Mouse (Mus musculus) midbrain, embryonic 13.5 days (tissue): ENCODE results near the gene Cobl. TPM values are rescaled to one million over a fixed set of nuclear protein-coding genes. Genes with fewer than 3 reads are reported as not detected.

Experiments used
- ATAC-seq: fragments of 200-750 bp; cut with Nextera tagmentation; 2 replicates; pipeline ENCODE4 v1.8.0; 2017; ENCODE audit warnings: mild to moderate bottlenecking, moderate TSS enrichment, moderate library complexity
- H3K27ac ChIP-seq: fragments of 300-500 bp; sonication (generic); 2 replicates; pipeline ENCODE4 v1.5.1; 2015; ENCODE audit warnings: inconsistent platforms, mild to moderate bottlenecking, moderate library complexity
- H3K27me3 ChIP-seq: fragments of 300-500 bp; sonication (generic); 2 replicates; pipeline ENCODE4 v1.6.1; 2015; ENCODE audit warnings: mild to moderate bottlenecking, inconsistent platforms
- H3K36me3 ChIP-seq: fragments of 300-500 bp; sonication (generic); 2 replicates; pipeline ENCODE4 v1.6.1; 2015; ENCODE audit warnings: mild to moderate bottlenecking, inconsistent platforms
- H3K4me1 ChIP-seq: fragments of 300-500 bp; sonication (generic); replicated peaks from 2 replicates; pipeline ENCODE4 v1.6.1; 2015; ENCODE audit warnings: inconsistent platforms
- H3K4me2 ChIP-seq: fragments of 300-500 bp; sonication (generic); replicated peaks from 2 replicates; pipeline ENCODE4 v1.6.1; 2015; ENCODE audit warnings: moderate library complexity, mild to moderate bottlenecking, inconsistent platforms
- H3K4me3 ChIP-seq: fragments of 300-500 bp; sonication (generic); replicated peaks from 2 replicates; pipeline ENCODE4 v1.5.1; 2015; ENCODE audit warnings: mild to moderate bottlenecking, inconsistent platforms
- H3K9ac ChIP-seq: fragments of 300-500 bp; sonication (generic); replicated peaks from 2 replicates; pipeline ENCODE4 v1.6.1; 2015; ENCODE audit warnings: mild to moderate bottlenecking, inconsistent platforms
- H3K9me3 ChIP-seq: fragments of 300-500 bp; sonication (generic); 2 replicates; pipeline ENCODE4 v1.6.1; 2016; ENCODE audit warnings: mild to moderate bottlenecking, inconsistent platforms
- WGBS: fragments of 180-500 bp; shearing (Covaris S2); methylation state at CpG from one replicate; pipeline ENCODE4 v1.1.7; 2015; 5-methylcytosine and 5-hydroxymethylcytosine counted together
- polyA plus RNA-seq: library from polyadenylated mRNA; unstranded; fragments of >200 nt; fragmentation: Nextera tagmentation; extraction: Ambion mirVana; gene quantifications from 2 replicates; pipeline ENCODE4 v1.2.1, GENCODE M21; 2015

The Cobl gene
- polyA plus RNA-seq, 1 experiment from 2014 or later: 6.8 TPM

DNA sequence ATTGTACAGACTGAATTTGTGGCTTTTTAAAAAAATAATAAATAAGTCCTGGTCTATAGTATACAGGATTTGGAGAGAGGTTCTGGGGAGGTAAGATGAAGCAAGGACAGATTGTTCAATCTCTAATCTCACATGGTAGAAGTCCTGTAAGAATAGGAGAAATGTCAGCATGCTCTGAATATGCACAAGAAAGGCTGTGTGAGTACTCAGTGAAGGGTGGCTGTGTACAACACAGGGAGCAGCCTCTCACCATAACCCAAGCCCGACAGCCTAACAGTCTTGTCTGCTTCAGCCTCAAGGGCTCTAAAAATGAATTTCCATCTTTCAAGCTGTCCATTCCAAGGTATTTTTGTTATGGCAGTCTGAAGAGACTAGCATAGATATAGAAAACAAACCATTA lies 3.1 kb upstream of the Cobl start:
- WGBS: 88% methylated on average over 1 of the region's 1 CpGs
- Histone ChIP-seq H3K36me3 (no peaks in the 10 kb centered on the region), H3K27ac (no peak overlapping the region), H3K9ac (no peak overlapping the region), H3K4me3 (no peak overlapping the region), H3K9me3 (no peaks in the 10 kb centered on the region), H3K27me3 (peaks cover 27% of the 10 kb centered on the region), H3K4me2 (no peak overlapping the region), H3K4me1 (peaks cover 9% of the 10 kb centered on the region)
- ATAC-seq: no peak

DNA sequence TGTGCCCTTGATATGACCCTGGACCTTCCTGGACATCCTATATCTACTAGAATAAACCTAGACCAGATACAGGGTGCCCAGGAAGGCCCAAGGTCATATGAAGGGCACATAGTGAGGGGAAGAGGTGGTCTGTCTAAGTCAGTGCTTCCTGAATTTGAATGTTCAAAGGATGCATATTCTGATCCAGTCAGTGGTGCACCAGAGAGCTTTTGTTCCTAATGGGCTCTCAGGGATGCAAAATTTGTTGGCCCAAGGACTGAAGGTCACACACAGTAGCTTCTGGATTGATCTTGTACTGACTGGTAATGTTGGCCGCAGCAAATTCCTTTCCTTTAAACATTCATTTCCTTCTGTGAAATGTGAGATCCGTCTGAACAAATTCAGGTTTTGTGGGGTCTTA lies 2.5 kb upstream of the Cobl start:
- no peak overlapping the region for H3K4me3 ChIP-seq
- no peak overlapping the region for H3K4me2 ChIP-seq
- H3K9me3 ChIP-seq: no peaks in the 10 kb centered on the region
- H3K36me3 ChIP-seq: no peaks in the 10 kb centered on the region
- H3K9ac ChIP-seq: no peak overlapping the region
- H3K27me3 ChIP-seq: peaks cover 27% of the 10 kb centered on the region
- 90% methylated on average over 2 of the region's 2 CpGs for whole genome bisulfite sequencing
- no peak for ATAC-seq
- H3K4me1 ChIP-seq: peaks cover 9% of the 10 kb centered on the region
- no peak overlapping the region for H3K27ac ChIP-seq

- H3K9me3 ChIP-seq: no peaks in the 10 kb centered on the region
- peaks cover 9% of the 10 kb centered on the region for H3K4me1 ChIP-seq
- no peak for ATAC-seq
- peaks cover 27% of the 10 kb centered on the region for H3K27me3 ChIP-seq
- H3K4me2 ChIP-seq: no peak overlapping the region
- no peak overlapping the region for H3K27ac ChIP-seq
- WGBS: 93% methylated on average over 1 of the region's 1 CpGs
- H3K36me3 ChIP-seq: no peaks in the 10 kb centered on the region
- H3K4me3 ChIP-seq: no peak overlapping the region
- H3K9ac ChIP-seq: no peak overlapping the region
These were observed 1.8 kb upstream of the Cobl start for GRCm38 (mm10) chr11:12466606-12467005.

DNA sequence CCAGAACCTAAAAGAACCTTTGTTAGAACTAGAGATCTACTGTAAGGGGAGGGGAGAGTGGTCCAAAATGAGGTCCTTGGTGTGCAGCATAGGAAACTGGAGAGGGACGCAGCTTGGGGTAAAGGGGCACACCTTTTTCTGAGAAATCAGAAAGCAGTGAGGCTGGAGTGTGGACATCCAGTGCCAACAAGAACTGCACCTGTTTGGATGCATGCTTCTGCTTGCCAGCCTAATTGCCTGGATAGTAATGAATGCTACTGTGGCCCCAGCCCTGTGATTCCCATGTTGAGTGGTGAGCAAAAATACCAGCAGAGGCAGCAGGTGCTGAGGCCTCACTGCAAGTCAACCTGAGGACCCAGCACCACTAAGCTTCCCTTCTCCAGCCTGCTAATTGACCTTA lies 469 bp upstream of the Cobl start:
- Histone ChIP-seq H3K27ac (no peak overlapping the region), H3K4me3 (peak overlapping the region; percentile 69), H3K9me3 (no peaks in the 10 kb centered on the region), H3K4me2 (peak overlapping the region; percentile 94), H3K36me3 (no peaks in the 10 kb centered on the region), H3K27me3 (peaks cover 27% of the 10 kb centered on the region), H3K4me1 (peaks cover 9% of the 10 kb centered on the region), H3K9ac (peak overlapping the region; percentile 78; the same call in 1 of the 2 replicates)
- WGBS: 37% methylated on average over 1 of the region's 1 CpGs
- ATAC-seq: peak; percentile 25; the same call in 1 of the 2 replicates

- Histone ChIP-seq H3K36me3 (no peaks in the 10 kb centered on the region), H3K4me3 (peak overlapping the region; percentile 69), H3K27me3 (peaks cover 27% of the 10 kb centered on the region), H3K9ac (peak overlapping the region; percentile 78), H3K9me3 (no peaks in the 10 kb centered on the region), H3K27ac (no peak overlapping the region), H3K4me1 (peaks cover 9% of the 10 kb centered on the region), H3K4me2 (peak overlapping the region; percentile 94)
- 60% methylated on average over 13 of the region's 13 CpGs for WGBS
- no peak for ATAC-seq
These were observed 1.1 kb downstream of the Cobl start for GRCm38 (mm10) chr11:12463615-12464170.

DNA sequence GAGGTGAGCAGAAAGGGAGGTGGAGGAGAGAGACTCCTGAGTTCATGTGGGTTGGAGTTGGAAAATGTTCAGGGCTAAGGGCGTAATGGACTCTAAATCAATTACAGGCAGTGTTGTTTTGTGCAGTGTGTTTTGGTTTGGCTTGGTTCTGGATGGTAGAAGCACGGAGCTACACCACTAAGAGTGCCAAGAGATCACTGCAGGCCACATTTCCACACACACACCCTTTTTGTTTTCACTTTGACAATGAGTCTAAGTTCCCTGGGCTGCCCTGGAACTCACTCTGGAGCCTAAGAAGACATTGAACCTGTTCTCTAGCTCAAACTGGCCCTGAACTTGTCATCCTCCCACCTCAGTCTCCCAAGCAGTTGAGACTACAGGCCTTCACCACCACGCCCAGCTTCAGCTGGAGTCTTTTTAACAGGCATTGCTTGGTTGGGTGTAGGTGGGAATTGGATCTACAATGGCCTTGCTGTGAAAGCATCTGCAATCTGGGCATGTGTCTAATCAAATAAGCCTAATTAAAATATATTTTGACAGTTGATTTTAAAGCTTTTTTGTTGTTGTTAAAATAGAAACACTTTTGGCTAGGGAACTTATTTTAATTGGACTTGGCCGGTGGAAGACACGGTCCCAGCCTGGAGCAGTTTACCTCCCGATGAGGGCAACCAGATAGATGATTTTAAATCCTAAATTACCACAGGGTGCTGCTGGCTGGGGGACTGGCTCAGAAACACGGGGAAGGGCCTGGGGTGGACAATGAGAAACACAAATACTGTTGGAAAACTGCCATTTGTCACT lies 4.8 kb downstream of the Cobl start:
- H3K36me3 ChIP-seq: no peaks in the 10 kb centered on the region
- WGBS: 77% methylated on average over 7 of the region's 7 CpGs
- no peak overlapping the region for H3K27ac ChIP-seq
- no peak overlapping the region for H3K4me2 ChIP-seq
- peaks cover 8% of the 10 kb centered on the region for H3K27me3 ChIP-seq
- ATAC-seq: no peak
- peaks cover 9% of the 10 kb centered on the region for H3K4me1 ChIP-seq
- H3K4me3 ChIP-seq: no peak overlapping the region
- no peaks in the 10 kb centered on the region for H3K9me3 ChIP-seq
- H3K9ac ChIP-seq: no peak overlapping the region

DNA sequence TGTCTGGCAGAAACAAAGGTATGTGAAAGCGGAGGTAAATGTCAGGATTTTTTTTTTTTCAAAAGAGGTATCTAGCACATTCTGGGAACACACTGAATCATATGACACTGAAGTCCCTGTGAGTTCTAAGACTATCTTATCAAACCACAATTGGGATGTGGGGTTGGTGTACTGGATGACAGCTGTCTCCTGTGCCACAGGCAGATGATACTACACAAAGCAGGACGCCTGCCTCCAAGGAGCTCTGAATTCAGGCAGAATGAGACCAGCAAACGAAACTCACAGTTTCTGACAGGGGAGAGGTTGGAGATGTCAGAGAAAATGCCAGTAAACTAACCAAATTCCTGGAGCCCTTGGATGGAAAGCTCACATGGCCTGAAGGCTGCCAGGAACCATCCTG lies 5.9 kb downstream of the Cobl start:
- Histone ChIP-seq H3K4me1 (peaks cover 3% of the 10 kb centered on the region), H3K27me3 (peaks cover 4% of the 10 kb centered on the region), H3K9ac (no peak overlapping the region), H3K27ac (no peak overlapping the region), H3K36me3 (no peaks in the 10 kb centered on the region), H3K9me3 (no peaks in the 10 kb centered on the region), H3K4me2 (no peak overlapping the region), H3K4me3 (no peak overlapping the region)
- WGBS: 78% methylated on average over 3 of the region's 3 CpGs
- no peak for ATAC-seq

DNA sequence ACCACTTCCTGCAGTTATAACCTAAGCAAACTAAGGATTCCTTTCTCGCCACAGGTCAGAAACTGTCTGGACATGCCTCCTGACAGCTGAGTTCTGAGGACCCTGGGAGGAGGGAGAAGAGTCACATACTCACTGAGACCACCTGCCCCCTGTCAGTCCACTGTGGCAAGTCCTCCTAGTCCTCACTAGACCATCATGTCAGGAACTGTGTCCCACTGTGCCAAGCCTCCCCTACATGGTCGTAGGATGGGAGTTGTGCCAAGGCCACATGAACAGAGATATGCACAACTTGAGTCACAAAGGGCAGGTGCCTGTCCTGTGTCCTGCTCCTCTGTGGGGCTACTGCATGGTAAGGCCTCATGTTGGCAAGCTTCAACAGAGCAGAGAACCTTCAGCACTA lies 6.4 kb downstream of the Cobl start:
- ATAC-seq: no peak
- H3K4me1 ChIP-seq: no peaks in the 10 kb centered on the region
- no peak overlapping the region for H3K27ac ChIP-seq
- no peaks in the 10 kb centered on the region for H3K36me3 ChIP-seq
- no peak overlapping the region for H3K9ac ChIP-seq
- H3K4me2 ChIP-seq: no peak overlapping the region
- no peaks in the 10 kb centered on the region for H3K9me3 ChIP-seq
- 91% methylated on average over 2 of the region's 2 CpGs for WGBS
- H3K27me3 ChIP-seq: no peaks in the 10 kb centered on the region
- no peak overlapping the region for H3K4me3 ChIP-seq

DNA sequence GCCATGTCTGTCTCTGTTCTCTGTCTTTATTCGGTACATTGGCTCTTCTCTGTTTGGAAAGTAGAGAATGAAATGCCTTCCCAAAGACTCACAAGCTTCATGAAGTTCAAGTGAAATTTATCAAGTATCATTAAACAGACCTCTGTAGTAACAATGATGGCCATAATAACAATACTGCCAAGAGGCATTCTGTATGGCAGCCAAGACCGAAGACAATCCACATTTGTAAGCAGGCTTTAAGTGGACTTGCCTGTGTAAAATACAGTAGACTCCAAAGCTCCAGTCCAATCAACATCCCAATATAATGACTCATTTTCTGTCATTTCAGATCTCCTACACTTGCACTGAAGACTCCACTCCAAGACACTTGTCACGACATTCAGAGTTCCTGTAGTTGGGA lies 16.7 kb downstream of the Cobl start:
- no peak overlapping the region for H3K4me3 ChIP-seq
- H3K4me2 ChIP-seq: no peak overlapping the region
- 94% methylated on average over 3 of the region's 3 CpGs for WGBS
- no peaks in the 10 kb centered on the region for H3K27me3 ChIP-seq
- H3K9me3 ChIP-seq: no peaks in the 10 kb centered on the region
- no peak overlapping the region for H3K9ac ChIP-seq
- H3K4me1 ChIP-seq: no peaks in the 10 kb centered on the region
- H3K36me3 ChIP-seq: no peaks in the 10 kb centered on the region
- ATAC-seq: no peak
- no peak overlapping the region for H3K27ac ChIP-seq

GRCm38 (mm10) chr11:12445222-12445621 lies 19.5 kb downstream of the Cobl start:
- H3K27ac ChIP-seq: no peak overlapping the region
- 51% methylated on average over 2 of the region's 2 CpGs for whole genome bisulfite sequencing
- H3K36me3 ChIP-seq: no peaks in the 10 kb centered on the region
- no peak overlapping the region for H3K4me3 ChIP-seq
- H3K9ac ChIP-seq: no peak overlapping the region
- H3K27me3 ChIP-seq: no peaks in the 10 kb centered on the region
- H3K4me1 ChIP-seq: no peaks in the 10 kb centered on the region
- no peak overlapping the region for H3K4me2 ChIP-seq
- ATAC-seq: no peak
- H3K9me3 ChIP-seq: no peaks in the 10 kb centered on the region

DNA sequence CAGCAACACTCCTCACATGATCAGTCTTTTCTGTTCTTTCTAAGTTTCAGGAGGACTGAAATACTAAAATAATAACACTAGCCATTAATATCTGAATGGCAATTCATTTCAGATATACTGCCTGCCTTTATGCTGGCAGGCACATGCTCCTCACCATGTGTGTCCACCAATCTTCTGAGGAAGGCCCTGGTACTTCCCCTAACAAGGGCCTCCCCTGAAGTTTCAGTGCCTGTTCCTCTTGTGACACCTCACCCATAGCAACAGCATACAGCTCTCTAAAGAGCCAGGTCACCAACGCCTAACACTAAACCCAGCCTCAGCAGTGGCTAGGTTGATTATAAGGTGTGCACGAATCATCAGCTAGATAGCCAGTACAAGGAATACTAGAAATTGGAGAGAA lies 20.5 kb downstream of the Cobl start:
- WGBS: 83% methylated on average over 2 of the region's 2 CpGs
- Histone ChIP-seq H3K4me3 (no peak overlapping the region), H3K9me3 (no peaks in the 10 kb centered on the region), H3K4me2 (no peak overlapping the region), H3K27me3 (no peaks in the 10 kb centered on the region), H3K27ac (no peak overlapping the region), H3K36me3 (no peaks in the 10 kb centered on the region), H3K9ac (no peak overlapping the region), H3K4me1 (no peaks in the 10 kb centered on the region)
- no peak for ATAC-seq

DNA sequence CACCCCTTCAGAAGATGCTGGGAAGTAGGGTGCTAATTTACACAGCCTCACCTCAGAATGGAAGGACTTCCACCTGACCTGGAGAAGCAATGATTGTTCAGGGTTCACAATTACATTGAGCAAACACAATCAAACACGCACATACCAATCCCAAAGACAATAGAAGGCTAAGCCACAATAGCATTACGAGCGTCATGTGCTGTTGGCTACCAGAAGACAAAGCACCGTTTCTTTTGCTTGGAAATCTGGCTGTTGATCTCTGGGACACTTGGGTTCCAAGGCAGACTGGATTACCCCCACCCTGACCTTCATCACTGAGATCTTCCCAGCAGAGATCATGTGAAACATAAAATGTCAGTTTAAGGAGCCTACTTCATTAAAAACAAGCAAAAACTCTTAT lies 21.1 kb downstream of the Cobl start:
- Histone ChIP-seq H3K4me3 (no peak overlapping the region), H3K9ac (no peak overlapping the region), H3K27ac (no peak overlapping the region), H3K4me1 (no peaks in the 10 kb centered on the region), H3K9me3 (no peaks in the 10 kb centered on the region), H3K36me3 (no peaks in the 10 kb centered on the region), H3K27me3 (no peaks in the 10 kb centered on the region), H3K4me2 (no peak overlapping the region)
- no peak for ATAC-seq
- 40% methylated on average over 4 of the region's 4 CpGs for WGBS

GRCm38 (mm10) chr11:12443185-12443584 lies 21.6 kb downstream of the Cobl start:
- H3K9ac ChIP-seq: no peak overlapping the region
- H3K27ac ChIP-seq: no peak overlapping the region
- no peak for ATAC-seq
- H3K4me2 ChIP-seq: no peak overlapping the region
- H3K27me3 ChIP-seq: no peaks in the 10 kb centered on the region
- H3K9me3 ChIP-seq: no peaks in the 10 kb centered on the region
- no peak overlapping the region for H3K4me3 ChIP-seq
- no peaks in the 10 kb centered on the region for H3K4me1 ChIP-seq
- WGBS: 84% methylated on average over 5 of the region's 5 CpGs
- no peaks in the 10 kb centered on the region for H3K36me3 ChIP-seq
